Mouse (Mus musculus): ENCODE data around the gene Capzb. TPM values are rescaled to one million over a fixed set of nuclear protein-coding genes. Genes with fewer than 3 reads are reported as not detected.

Capzb gene
- polyA plus RNA-seq, 1 experiment from 2014 or later: 250 TPM

DNA sequence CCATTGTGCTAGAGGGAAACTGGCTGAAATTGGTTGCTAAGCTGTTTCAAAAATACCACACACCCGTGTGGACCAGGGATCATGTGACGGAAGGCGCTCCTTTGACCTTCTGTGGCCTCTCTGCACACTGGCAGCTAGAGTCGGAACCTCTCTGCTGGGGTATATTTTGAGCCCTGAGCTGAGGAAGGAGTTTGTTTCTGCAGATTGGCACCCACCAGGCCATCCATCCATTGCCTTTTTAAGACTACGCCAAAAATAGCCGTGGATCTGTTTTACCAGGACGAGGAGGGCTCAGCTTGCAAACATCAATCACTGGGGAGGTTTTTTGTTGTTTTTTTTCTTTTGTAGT is 49.9 kb downstream of the Capzb start:
- DNase-seq (no peak), ATAC-seq (ENCODE audit: low FRiP score, low TSS enrichment) (no peak)
- no peak overlapping the region for H3K4me2 ChIP-seq (ENCODE audit: low read length)
- no peaks in the 10 kb centered on the region for H3K27me3 ChIP-seq (ENCODE audit: control insufficient read depth, insufficient read depth, low read length)
- H3K36me3 ChIP-seq (ENCODE audit: control insufficient read depth, insufficient read depth, low read length): peaks cover 41% of the 10 kb centered on the region
- H3K27ac ChIP-seq (replicated peaks; ENCODE audit: low read depth, low read length): no peak overlapping the region
- H3K9ac ChIP-seq (replicated peaks; ENCODE audit: low read length): no peak overlapping the region
- H3K4me3 ChIP-seq (replicated peaks; ENCODE audit: low read depth, low read length): no peak overlapping the region
- WGBS: 82% methylated on average over 7 of the region's 7 CpGs
- no peaks in the 10 kb centered on the region for H3K9me3 ChIP-seq (ENCODE audit: control insufficient read depth, low read length)
- peaks cover 19% of the 10 kb centered on the region for H3K4me1 ChIP-seq (ENCODE audit: control insufficient read depth, insufficient read depth, low read length)

DNA sequence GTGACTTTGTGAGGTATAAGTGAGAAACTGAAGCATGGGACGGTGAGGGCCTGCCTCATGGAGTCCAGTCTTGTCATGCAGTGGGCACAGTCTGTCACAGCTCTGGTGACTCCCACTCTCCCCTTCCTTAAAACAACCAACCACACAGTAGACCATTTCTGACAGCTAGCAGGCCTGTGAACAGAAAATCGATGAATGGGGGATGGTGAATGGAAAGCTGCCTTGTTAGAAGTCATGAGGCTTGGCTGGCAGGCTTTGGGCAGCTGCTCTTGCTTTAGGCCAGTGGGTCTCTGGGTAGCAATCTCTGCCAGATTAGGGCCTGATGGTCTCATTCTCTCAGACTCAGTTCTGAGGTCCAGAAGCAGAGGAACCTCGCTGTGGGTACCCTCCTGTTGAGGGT is 51.5 kb downstream of the Capzb start:
- WGBS: 79% methylated on average over 3 of the region's 3 CpGs
- Histone ChIP-seq H3K27me3 (ENCODE audit: control insufficient read depth, insufficient read depth, low read length) (no peaks in the 10 kb centered on the region), H3K27ac (replicated peaks; ENCODE audit: low read depth, low read length) (no peak overlapping the region; the same call in 1 of the 2 replicates), H3K4me2 (ENCODE audit: low read length) (no peak overlapping the region), H3K9ac (replicated peaks; ENCODE audit: low read length) (no peak overlapping the region), H3K36me3 (ENCODE audit: control insufficient read depth, insufficient read depth, low read length) (peaks cover 34% of the 10 kb centered on the region), H3K4me1 (ENCODE audit: control insufficient read depth, insufficient read depth, low read length) (peaks cover 25% of the 10 kb centered on the region), H3K4me3 (replicated peaks; ENCODE audit: low read depth, low read length) (no peak overlapping the region), H3K9me3 (ENCODE audit: control insufficient read depth, low read length) (no peaks in the 10 kb centered on the region)
- ATAC-seq (ENCODE audit: low FRiP score, low TSS enrichment) (no peak), DNase-seq (no peak)

GRCm38 (mm10) chr4:139244766-139245165 is 52.1 kb downstream of the Capzb start:
- H3K36me3 ChIP-seq (ENCODE audit: control insufficient read depth, insufficient read depth, low read length): peaks cover 28% of the 10 kb centered on the region
- H3K27ac ChIP-seq (replicated peaks; ENCODE audit: low read depth, low read length): no peak overlapping the region
- no peak overlapping the region for H3K4me3 ChIP-seq (replicated peaks; ENCODE audit: low read depth, low read length)
- peaks cover 25% of the 10 kb centered on the region for H3K4me1 ChIP-seq (ENCODE audit: control insufficient read depth, insufficient read depth, low read length)
- no peaks in the 10 kb centered on the region for H3K9me3 ChIP-seq (ENCODE audit: control insufficient read depth, low read length)
- H3K27me3 ChIP-seq (ENCODE audit: control insufficient read depth, insufficient read depth, low read length): no peaks in the 10 kb centered on the region
- no peak overlapping the region for H3K9ac ChIP-seq (replicated peaks; ENCODE audit: low read length)
- H3K4me2 ChIP-seq (ENCODE audit: low read length): no peak overlapping the region
- DNase-seq (no peak), ATAC-seq (ENCODE audit: low FRiP score, low TSS enrichment) (no peak)
- WGBS: 84% methylated on average over 6 of the region's 6 CpGs

DNA sequence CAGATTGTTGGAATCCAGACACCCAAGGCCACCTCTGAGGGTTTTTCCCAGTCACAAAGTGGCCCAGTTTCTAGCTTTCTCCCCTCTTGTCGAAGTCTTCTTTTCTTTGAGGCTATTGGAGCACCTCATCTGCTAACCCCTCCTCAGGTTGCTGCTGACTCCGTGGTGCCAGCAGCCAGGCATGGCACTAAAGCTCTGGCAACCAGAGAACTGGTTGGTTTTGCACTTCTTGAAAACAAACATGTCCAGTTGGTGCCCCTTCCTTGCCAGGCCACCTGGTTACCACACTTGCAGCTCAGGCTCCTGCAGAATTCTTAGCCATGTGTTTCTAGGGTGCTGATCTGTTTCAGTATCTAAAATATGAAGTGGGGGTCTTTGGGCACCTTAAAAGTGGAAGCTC is 52.8 kb downstream of the Capzb start:
- Histone ChIP-seq H3K27me3 (ENCODE audit: control insufficient read depth, insufficient read depth, low read length) (no peaks in the 10 kb centered on the region), H3K9ac (replicated peaks; ENCODE audit: low read length) (no peak overlapping the region), H3K27ac (replicated peaks; ENCODE audit: low read depth, low read length) (0 out of 2 replicates have a peak overlapping the region, but pooled peaks have one; percentile 71), H3K9me3 (ENCODE audit: control insufficient read depth, low read length) (no peaks in the 10 kb centered on the region), H3K4me1 (ENCODE audit: control insufficient read depth, insufficient read depth, low read length) (peaks cover 25% of the 10 kb centered on the region), H3K4me2 (ENCODE audit: low read length) (no peak overlapping the region), H3K4me3 (replicated peaks; ENCODE audit: low read depth, low read length) (no peak overlapping the region), H3K36me3 (ENCODE audit: control insufficient read depth, insufficient read depth, low read length) (peaks cover 20% of the 10 kb centered on the region)
- ATAC-seq (ENCODE audit: low FRiP score, low TSS enrichment) (no peak), DNase-seq (no peak)
- 94% methylated on average over 2 of the region's 2 CpGs for WGBS

GRCm38 (mm10) chr4:139246130-139246877 is 53.6 kb downstream of the Capzb start:
- no peaks in the 10 kb centered on the region for H3K27me3 ChIP-seq (ENCODE audit: control insufficient read depth, insufficient read depth, low read length)
- DNase-seq (peak; percentile 70), ATAC-seq (ENCODE audit: low FRiP score, low TSS enrichment) (peak; percentile 68; the same call in 1 of the 2 replicates)
- WGBS: 55% methylated on average over 7 of the region's 7 CpGs
- peak overlapping the region; percentile 71 for H3K27ac ChIP-seq (replicated peaks; ENCODE audit: low read depth, low read length)
- H3K4me1 ChIP-seq (ENCODE audit: control insufficient read depth, insufficient read depth, low read length): peaks cover 25% of the 10 kb centered on the region
- peaks cover 14% of the 10 kb centered on the region; the same call in 1 of the 2 replicates for H3K36me3 ChIP-seq (ENCODE audit: control insufficient read depth, insufficient read depth, low read length)
- no peak overlapping the region for H3K4me2 ChIP-seq (ENCODE audit: low read length)
- H3K9me3 ChIP-seq (ENCODE audit: control insufficient read depth, low read length): no peaks in the 10 kb centered on the region
- H3K9ac ChIP-seq (replicated peaks; ENCODE audit: low read length): no peak overlapping the region
- no peak overlapping the region for H3K4me3 ChIP-seq (replicated peaks; ENCODE audit: low read depth, low read length)

- no peak for DNase-seq
- Histone ChIP-seq H3K36me3 (ENCODE audit: control insufficient read depth, insufficient read depth, low read length) (0 out of 2 replicates have a peak, but pooled peaks cover 3% of the 10 kb centered on the region), H3K9me3 (ENCODE audit: control insufficient read depth, low read length) (no peaks in the 10 kb centered on the region), H3K4me1 (ENCODE audit: control insufficient read depth, insufficient read depth, low read length) (peaks cover 25% of the 10 kb centered on the region), H3K27ac (replicated peaks; ENCODE audit: low read depth, low read length) (no peak overlapping the region), H3K27me3 (ENCODE audit: control insufficient read depth, insufficient read depth, low read length) (no peaks in the 10 kb centered on the region), H3K9ac (replicated peaks; ENCODE audit: low read length) (no peak overlapping the region), H3K4me2 (ENCODE audit: low read length) (no peak overlapping the region), H3K4me3 (replicated peaks; ENCODE audit: low read depth, low read length) (no peak overlapping the region)
- WGBS: 80% methylated on average over 7 of the region's 7 CpGs
- no peak for ATAC-seq (ENCODE audit: low FRiP score, low TSS enrichment)
Measured at GRCm38 (mm10) chr4:139247966-139248365, 55.3 kb downstream of the Capzb start.

DNA sequence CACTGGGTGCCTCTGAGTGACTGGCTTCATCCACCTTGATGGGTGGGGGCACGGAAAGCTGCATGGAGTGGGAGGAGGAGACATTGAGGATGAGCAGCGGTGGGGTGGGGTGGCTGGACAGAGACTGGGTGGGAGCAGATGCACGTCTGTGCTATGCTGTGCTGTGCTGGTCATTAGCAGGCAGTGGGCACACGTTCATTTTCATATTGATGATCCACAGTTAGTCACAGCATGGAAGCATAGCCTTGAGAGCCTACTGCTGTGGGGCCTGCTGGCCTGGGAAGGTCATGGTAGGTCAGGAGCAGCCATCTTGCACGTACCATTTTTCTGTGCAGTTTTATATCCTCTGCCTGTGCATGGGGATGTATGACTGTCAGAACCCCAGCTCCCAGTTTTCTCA is 56.0 kb downstream of the Capzb start:
- H3K4me2 ChIP-seq (ENCODE audit: low read length): no peak overlapping the region
- H3K9me3 ChIP-seq (ENCODE audit: control insufficient read depth, low read length): no peaks in the 10 kb centered on the region
- 0 out of 2 replicates have a peak, but pooled peaks cover 3% of the 10 kb centered on the region for H3K36me3 ChIP-seq (ENCODE audit: control insufficient read depth, insufficient read depth, low read length)
- DNase-seq: no peak
- no peak overlapping the region for H3K4me3 ChIP-seq (replicated peaks; ENCODE audit: low read depth, low read length)
- H3K27ac ChIP-seq (replicated peaks; ENCODE audit: low read depth, low read length): no peak overlapping the region
- no peak for ATAC-seq (ENCODE audit: low FRiP score, low TSS enrichment)
- 73% methylated on average over 5 of the region's 5 CpGs for WGBS
- H3K27me3 ChIP-seq (ENCODE audit: control insufficient read depth, insufficient read depth, low read length): no peaks in the 10 kb centered on the region
- H3K4me1 ChIP-seq (ENCODE audit: control insufficient read depth, insufficient read depth, low read length): peaks cover 25% of the 10 kb centered on the region
- no peak overlapping the region for H3K9ac ChIP-seq (replicated peaks; ENCODE audit: low read length)

DNA sequence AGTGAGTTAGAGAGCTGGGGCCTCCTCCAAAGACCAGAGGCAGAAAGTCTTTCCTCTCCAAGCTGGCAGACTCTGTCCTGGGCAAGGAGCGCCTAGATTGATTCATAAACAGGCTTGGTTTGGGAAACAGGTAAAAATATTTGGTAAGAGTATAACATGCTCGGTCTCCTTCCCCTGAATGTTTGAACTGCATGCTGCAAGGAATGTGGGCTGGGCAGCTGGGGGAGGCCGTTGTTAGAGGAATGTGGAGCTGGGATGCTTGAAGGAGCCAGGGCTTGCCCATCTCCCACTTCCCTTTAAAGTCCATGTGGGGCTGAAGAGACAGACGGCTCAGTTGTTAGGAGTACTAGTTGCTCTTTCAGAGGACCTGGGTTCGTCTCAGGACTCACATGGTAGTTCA is 57.3 kb downstream of the Capzb start:
- Histone ChIP-seq H3K4me3 (replicated peaks; ENCODE audit: low read depth, low read length) (no peak overlapping the region), H3K9me3 (ENCODE audit: control insufficient read depth, low read length) (no peaks in the 10 kb centered on the region), H3K4me2 (ENCODE audit: low read length) (no peak overlapping the region), H3K27ac (replicated peaks; ENCODE audit: low read depth, low read length) (no peak overlapping the region), H3K4me1 (ENCODE audit: control insufficient read depth, insufficient read depth, low read length) (peaks cover 21% of the 10 kb centered on the region), H3K36me3 (ENCODE audit: control insufficient read depth, insufficient read depth, low read length) (no peaks in the 10 kb centered on the region), H3K27me3 (ENCODE audit: control insufficient read depth, insufficient read depth, low read length) (no peaks in the 10 kb centered on the region), H3K9ac (replicated peaks; ENCODE audit: low read length) (no peak overlapping the region)
- DNase-seq: no peak
- WGBS: 74% methylated on average over 5 of the region's 5 CpGs
- ATAC-seq (ENCODE audit: low FRiP score, low TSS enrichment): no peak

GRCm38 (mm10) chr4:139250886-139251285 is 58.2 kb downstream of the Capzb start:
- Histone ChIP-seq H3K27ac (replicated peaks; ENCODE audit: low read depth, low read length) (no peak overlapping the region), H3K36me3 (ENCODE audit: control insufficient read depth, insufficient read depth, low read length) (no peaks in the 10 kb centered on the region), H3K4me3 (replicated peaks; ENCODE audit: low read depth, low read length) (no peak overlapping the region), H3K4me1 (ENCODE audit: control insufficient read depth, insufficient read depth, low read length) (peaks cover 16% of the 10 kb centered on the region), H3K27me3 (ENCODE audit: control insufficient read depth, insufficient read depth, low read length) (no peaks in the 10 kb centered on the region), H3K4me2 (ENCODE audit: low read length) (no peak overlapping the region), H3K9ac (replicated peaks; ENCODE audit: low read length) (no peak overlapping the region), H3K9me3 (ENCODE audit: control insufficient read depth, low read length) (no peaks in the 10 kb centered on the region)
- DNase-seq (no peak), ATAC-seq (ENCODE audit: low FRiP score, low TSS enrichment) (no peak)
- 79% methylated on average over 8 of the region's 8 CpGs for WGBS
